Mouse (Mus musculus) liver, postnatal 0 days (tissue): Measurements from ENCODE around the gene Slc16a6.

Source experiments
- CTCF ChIP-seq: sonication (generic); IDR thresholded peaks from 2 replicates; pipeline ENCODE4 v1.5.1; 2016; ENCODE audit warnings: antibody characterized with exemption, low read depth
- EP300 ChIP-seq: IDR thresholded peaks from 2 replicates; pipeline ENCODE4 v1.6.1; 2016; ENCODE audit warnings: antibody characterized with exemption, low read depth, mild to moderate bottlenecking

GRCm38 (mm10) chr11:109514064-109514612, 40.7 kb upstream of the Slc16a6 start:
- TF ChIP-seq CTCF: no peak
- TF ChIP-seq EP300: no peak
